Comparison of ENCODE assay signal across 10 mouse cellular contexts in the genomic region with DNA sequence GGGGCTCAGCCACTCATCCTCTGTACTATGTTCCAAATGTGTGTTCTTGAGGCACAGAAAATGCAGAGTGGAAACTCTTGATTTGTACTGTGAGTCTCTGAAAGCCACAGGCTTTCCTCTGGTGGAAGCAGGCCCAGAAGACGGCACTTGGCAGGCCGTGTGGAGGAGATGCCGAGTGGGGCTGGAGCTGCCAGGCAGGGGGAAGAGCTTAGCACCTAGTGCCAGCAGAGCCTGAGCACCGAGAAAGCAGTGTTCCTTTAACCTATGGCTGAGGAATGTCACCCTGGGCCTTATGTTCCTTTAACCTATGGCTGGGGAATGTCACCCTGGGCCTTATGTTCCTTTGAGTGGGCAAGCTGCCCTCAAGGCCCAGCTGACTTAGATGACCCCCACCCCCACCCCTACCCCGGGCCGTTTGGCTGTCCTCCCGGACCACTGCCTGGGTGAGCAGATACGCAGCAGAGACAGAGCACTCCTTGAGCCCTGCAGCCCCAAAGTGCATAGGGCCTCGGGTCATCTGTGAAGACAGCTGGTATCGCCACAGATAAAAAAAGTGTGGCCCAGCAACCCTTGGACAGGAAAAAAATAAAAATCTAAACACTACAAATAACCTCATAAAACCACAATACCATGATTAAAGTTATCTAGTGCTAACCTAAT. TPM values are rescaled to one million over a fixed set of nuclear protein-coding genes. Genes with fewer than 3 reads are reported as not detected.
DNase-seq lines count a peak whose midpoint lies in the region; ATAC-seq and TF ChIP-seq lines count a peak whose summit lies in the region.
"Had no signal": no experiment of that assay in that cellular context is flagged by ENCODE, and none has a peak within 500 bp of the region (broad histone marks: within the 10 kb centered on the region; RNA-seq: fewer than 3 reads in every experiment).

No protein-coding gene starts in this region.

- peaks cover 59% of the 10 kb centered on the region for H3K4me1 ChIP-seq in limb, embryonic 15.5 days
- H3K4me1 ChIP-seq in limb, embryonic 10.5 days = peaks cover 50% of the 10 kb centered on the region
- peaks cover 75% of the 10 kb centered on the region for H3K4me1 ChIP-seq in embryonic facial prominence, embryonic 15.5 days
- peaks cover 24% of the 10 kb centered on the region for H3K4me1 ChIP-seq in hindbrain, embryonic 16.5 days (ENCODE audit: control insufficient read depth, insufficient read depth, low read depth, low read length)
- H3K4me1 ChIP-seq in kidney, adult 2 months (ENCODE audit: control insufficient read depth, insufficient read depth, low read length) = peaks cover 9% of the 10 kb centered on the region
- H3K4me1 ChIP-seq in kidney, embryonic 14.5 days (ENCODE audit: control insufficient read depth, insufficient read depth, low read length) = peaks cover 29% of the 10 kb centered on the region

- TF ChIP-seq CTCF in kidney, adult 2 months (conservative IDR thresholded peaks at IDR 0.05; ENCODE audit: insufficient read depth, insufficient read length, low read depth, low read length) = no peak

- H3K27ac ChIP-seq in limb, embryonic 15.5 days = peak overlapping the region; percentile 73
- no peak overlapping the region for H3K27ac ChIP-seq in limb, embryonic 10.5 days
- peak overlapping the region; percentile 85 for H3K27ac ChIP-seq in embryonic facial prominence, embryonic 15.5 days (replicated peaks)
- H3K27ac ChIP-seq in hindbrain, embryonic 16.5 days (ENCODE audit: low read depth, low read length) = peak overlapping the region; percentile 46; the same call in 1 of the 2 replicates
- H3K27ac ChIP-seq in kidney, adult 2 months (ENCODE audit: insufficient read depth, low read depth, low read length) = no peak overlapping the region
- no peak overlapping the region for H3K27ac ChIP-seq in kidney, embryonic 14.5 days (ENCODE audit: low read depth, low read length)
- H3K27ac ChIP-seq: limb, embryonic 13.5 days; midbrain, embryonic 10.5 days had no signal

- no peaks in the 10 kb centered on the region for H3K27me3 ChIP-seq in limb, embryonic 15.5 days
- peaks cover 12% of the 10 kb centered on the region for H3K27me3 ChIP-seq in limb, embryonic 10.5 days (ENCODE audit: low read depth, poor library complexity, severe bottlenecking)
- no peaks in the 10 kb centered on the region for H3K27me3 ChIP-seq in embryonic facial prominence, embryonic 15.5 days
- no peaks in the 10 kb centered on the region for H3K27me3 ChIP-seq in hindbrain, embryonic 16.5 days (replicated peaks; ENCODE audit: control insufficient read depth, insufficient read depth, low read length)
- H3K27me3 ChIP-seq in kidney, adult 2 months (replicated peaks; ENCODE audit: control insufficient read depth, insufficient read depth, low read length) = no peaks in the 10 kb centered on the region
- no peaks in the 10 kb centered on the region for H3K27me3 ChIP-seq in kidney, embryonic 14.5 days (ENCODE audit: control insufficient read depth, insufficient read depth, low read length)
- H3K27me3 ChIP-seq: limb, embryonic 13.5 days had no signal

- WGBS in limb, embryonic 15.5 days = 41% methylated on average over 10 of the region's 10 CpGs
- 44% methylated on average over 10 of the region's 10 CpGs for WGBS in limb, embryonic 10.5 days
- WGBS in embryonic facial prominence, embryonic 15.5 days = 37% methylated on average over 10 of the region's 10 CpGs
- 41% methylated on average over 10 of the region's 10 CpGs for WGBS in hindbrain, embryonic 16.5 days
- 61% methylated on average over 10 of the region's 10 CpGs for WGBS in kidney, adult 2 months
- 42% methylated on average over 10 of the region's 10 CpGs for WGBS in kidney, embryonic 14.5 days

- ATAC-seq in limb, embryonic 15.5 days (ENCODE audit: insufficient number of reproducible peaks, low FRiP score, low TSS enrichment, low read depth) = no peak
- 0 out of 2 replicates have a peak, but pooled peaks have one; percentile 21 for ATAC-seq in embryonic facial prominence, embryonic 15.5 days (ENCODE audit: insufficient number of reproducible peaks, low FRiP score, low TSS enrichment, low read depth)
- ATAC-seq in hindbrain, embryonic 16.5 days = no peak
- ATAC-seq in kidney, embryonic 14.5 days (ENCODE audit: low FRiP score, low TSS enrichment) = no peak

- no peak overlapping the region for H3K4me3 ChIP-seq in limb, embryonic 15.5 days
- no peak overlapping the region for H3K4me3 ChIP-seq in limb, embryonic 10.5 days
- no peak overlapping the region for H3K4me3 ChIP-seq in embryonic facial prominence, embryonic 15.5 days (replicated peaks)
- H3K4me3 ChIP-seq in hindbrain, embryonic 16.5 days (ENCODE audit: low read length) = no peak overlapping the region
- H3K4me3 ChIP-seq in kidney, adult 2 months (ENCODE audit: insufficient read depth, low read depth, low read length) = no peak overlapping the region
- H3K4me3 ChIP-seq in kidney, embryonic 14.5 days (ENCODE audit: low read length) = no peak overlapping the region
- H3K4me3 ChIP-seq: limb, embryonic 13.5 days; midbrain, embryonic 10.5 days had no signal

- DNase-seq in adrenal gland, postnatal 10 days = peak; percentile 58
- DNase-seq in adrenal gland, adult 8-10 months = no peak
- DNase-seq in limb, embryonic 10.5 days (ENCODE audit: low spot score) = no peak
- no peak for DNase-seq in kidney, adult 2 months

- no peak overlapping the region for H3K9ac ChIP-seq in limb, embryonic 15.5 days
- no peak overlapping the region for H3K9ac ChIP-seq in embryonic facial prominence, embryonic 15.5 days
- no peak overlapping the region for H3K9ac ChIP-seq in hindbrain, embryonic 16.5 days (ENCODE audit: low read depth, low read length)
- no peak overlapping the region for H3K9ac ChIP-seq in kidney, embryonic 14.5 days (ENCODE audit: low read depth, low read length)
- H3K9ac ChIP-seq: limb, embryonic 13.5 days had no signal

- no peak for TF ChIP-seq POLR2A in kidney, adult 2 months (IDR thresholded peaks at IDR 0.05; ENCODE audit: low read depth, low read length)

- no peaks in the 10 kb centered on the region for H3K9me3 ChIP-seq in limb, embryonic 15.5 days
- no peaks in the 10 kb centered on the region for H3K9me3 ChIP-seq in limb, embryonic 10.5 days (replicated peaks)
- H3K9me3 ChIP-seq in embryonic facial prominence, embryonic 15.5 days (replicated peaks) = no peaks in the 10 kb centered on the region
- H3K9me3 ChIP-seq in hindbrain, embryonic 16.5 days (ENCODE audit: control insufficient read depth, low read length) = no peaks in the 10 kb centered on the region
- no peaks in the 10 kb centered on the region for H3K9me3 ChIP-seq in kidney, embryonic 14.5 days (ENCODE audit: control insufficient read depth, low read length)
- H3K9me3 ChIP-seq: limb, embryonic 13.5 days; midbrain, embryonic 10.5 days had no signal

- H3K4me2 ChIP-seq in limb, embryonic 15.5 days = no peak overlapping the region
- H3K4me2 ChIP-seq in embryonic facial prominence, embryonic 15.5 days (replicated peaks) = no peak overlapping the region
- H3K4me2 ChIP-seq in hindbrain, embryonic 16.5 days (ENCODE audit: low read length) = no peak overlapping the region
- H3K4me2 ChIP-seq in kidney, embryonic 14.5 days (replicated peaks; ENCODE audit: low read depth, low read length) = no peak overlapping the region
- H3K4me2 ChIP-seq: limb, embryonic 13.5 days had no signal

- H3K36me3 ChIP-seq in limb, embryonic 15.5 days = no peaks in the 10 kb centered on the region; the same call in 1 of the 2 replicates
- no peaks in the 10 kb centered on the region for H3K36me3 ChIP-seq in limb, embryonic 10.5 days
- H3K36me3 ChIP-seq in embryonic facial prominence, embryonic 15.5 days = no peaks in the 10 kb centered on the region
- H3K36me3 ChIP-seq in hindbrain, embryonic 16.5 days (ENCODE audit: control insufficient read depth, insufficient read depth, low read length) = peaks cover 2% of the 10 kb centered on the region
- H3K36me3 ChIP-seq in kidney, adult 2 months (ENCODE audit: control insufficient read depth, insufficient read depth, low read length) = no peaks in the 10 kb centered on the region
- H3K36me3 ChIP-seq in kidney, embryonic 14.5 days (ENCODE audit: control insufficient read depth, insufficient read depth, low read length) = no peaks in the 10 kb centered on the region; the same call in 1 of the 2 replicates
- H3K36me3 ChIP-seq: limb, embryonic 13.5 days had no signal

RNA-seq across cellular contexts. Expression of gene Gpr153, which starts 7.7 kb away (rescaled TPM):
- 10 to 100 TPM; 11.2 to 11.8 TPM for total RNA-seq in adrenal gland, postnatal 10 days (2021)
- total RNA-seq in adrenal gland, adult 8-10 months (2022) = 1 to 10 TPM; 4.8 to 7.0 (median 5.4) TPM
- 18.9 and 21.9 TPM in 2 replicates for polyA plus RNA-seq in limb, embryonic 15.5 days (2015; fragmentation: Nextera tagmentation; extraction: Ambion mirVana)
- polyA plus RNA-seq in limb, embryonic 10.5 days (2016; fragmentation: Nextera tagmentation; extraction: Ambion mirVana) = 1.4 and 3.0 TPM in 2 replicates
- 29.0 and 35.7 TPM in 2 replicates for polyA plus RNA-seq in embryonic facial prominence, embryonic 15.5 days (2015; fragmentation: Nextera tagmentation; extraction: Ambion mirVana)
- polyA plus RNA-seq in hindbrain, embryonic 16.5 days (2015; fragmentation: Nextera tagmentation; extraction: Ambion mirVana) = 15.5 and 16.4 TPM in 2 replicates
- 6.9 and 9.5 TPM in 2 replicates for polyA plus RNA-seq in kidney, adult 2 months (2012; rRNA removed)
- 7.5 and 9.1 TPM in 2 replicates for polyA plus RNA-seq in kidney, embryonic 14.5 days (2014; fragmentation: Nextera tagmentation; extraction: Ambion mirVana)

RNA-seq across cellular contexts. Expression of gene Hes3, which starts 25.1 kb away (rescaled TPM):
- total RNA-seq in adrenal gland, postnatal 10 days (2021) = not detected
- total RNA-seq in adrenal gland, adult 8-10 months (2022) = not detected
- polyA plus RNA-seq in limb, embryonic 15.5 days (2015; fragmentation: Nextera tagmentation; extraction: Ambion mirVana) = not detected in 2 replicates
- polyA plus RNA-seq in limb, embryonic 10.5 days (2016; fragmentation: Nextera tagmentation; extraction: Ambion mirVana) = not detected in 2 replicates
- not detected in 2 replicates for polyA plus RNA-seq in embryonic facial prominence, embryonic 15.5 days (2015; fragmentation: Nextera tagmentation; extraction: Ambion mirVana)
- 0.11 and 0.50 TPM in 2 replicates for polyA plus RNA-seq in hindbrain, embryonic 16.5 days (2015; fragmentation: Nextera tagmentation; extraction: Ambion mirVana)
- not detected in 2 replicates for polyA plus RNA-seq in kidney, adult 2 months (2012; rRNA removed)
- polyA plus RNA-seq in kidney, embryonic 14.5 days (2014; fragmentation: Nextera tagmentation; extraction: Ambion mirVana) = not detected in 2 replicates
- polyA plus RNA-seq: limb, embryonic 13.5 days had no signal

RNA-seq across cellular contexts. Expression of gene Icmt, which starts 30.7 kb away (rescaled TPM):
- 10 to 100 TPM; 30.4 to 31.6 TPM for total RNA-seq in adrenal gland, postnatal 10 days (2021)
- total RNA-seq in adrenal gland, adult 8-10 months (2022) = 10 to 100 TPM; 54.1 to 66.7 (median 59.6) TPM
- polyA plus RNA-seq in limb, embryonic 15.5 days (2015; fragmentation: Nextera tagmentation; extraction: Ambion mirVana) = 26.4 and 26.5 TPM in 2 replicates
- polyA plus RNA-seq in limb, embryonic 10.5 days (2016; fragmentation: Nextera tagmentation; extraction: Ambion mirVana) = 31.4 and 33.9 TPM in 2 replicates
- 23.5 and 26.7 TPM in 2 replicates for polyA plus RNA-seq in embryonic facial prominence, embryonic 15.5 days (2015; fragmentation: Nextera tagmentation; extraction: Ambion mirVana)
- 17.2 and 22.2 TPM in 2 replicates for polyA plus RNA-seq in hindbrain, embryonic 16.5 days (2015; fragmentation: Nextera tagmentation; extraction: Ambion mirVana)
- polyA plus RNA-seq in kidney, adult 2 months (2012; rRNA removed) = 31.2 and 32.5 TPM in 2 replicates
- 14.7 and 28.1 TPM in 2 replicates for polyA plus RNA-seq in kidney, embryonic 14.5 days (2014; fragmentation: Nextera tagmentation; extraction: Ambion mirVana)

RNA-seq across cellular contexts. Expression of gene Rnf207, which starts 52.4 kb away (rescaled TPM):
- under 1 TPM in 1 of 2 experiments, not detected in 1; 0.70 TPM for total RNA-seq in adrenal gland, postnatal 10 days (2021)
- total RNA-seq in adrenal gland, adult 8-10 months (2022) = 1 to 10 TPM in 2 of 4 experiments, under 1 TPM in 2; 0.23 to 2.2 (median 1.0) TPM
- 0.29 and 0.31 TPM in 2 replicates for polyA plus RNA-seq in limb, embryonic 15.5 days (2015; fragmentation: Nextera tagmentation; extraction: Ambion mirVana)
- polyA plus RNA-seq in limb, embryonic 10.5 days (2016; fragmentation: Nextera tagmentation; extraction: Ambion mirVana) = 0.70 and 1.1 TPM in 2 replicates
- 0.23 and 0.72 TPM in 2 replicates for polyA plus RNA-seq in embryonic facial prominence, embryonic 15.5 days (2015; fragmentation: Nextera tagmentation; extraction: Ambion mirVana)
- polyA plus RNA-seq in hindbrain, embryonic 16.5 days (2015; fragmentation: Nextera tagmentation; extraction: Ambion mirVana) = 9.0 and 10.6 TPM in 2 replicates
- 0.19 and 0.67 TPM in 2 replicates for polyA plus RNA-seq in kidney, adult 2 months (2012; rRNA removed)
- 1.1 TPM in 2 replicates for polyA plus RNA-seq in kidney, embryonic 14.5 days (2014; fragmentation: Nextera tagmentation; extraction: Ambion mirVana)

RNA-seq across cellular contexts. Expression of gene Rpl22, which starts 59.2 kb away (rescaled TPM):
- total RNA-seq in adrenal gland, postnatal 10 days (2021) = 100 to 1,000 TPM; 484 to 487 TPM
- 100 to 1,000 TPM; 415 to 500 (median 453) TPM for total RNA-seq in adrenal gland, adult 8-10 months (2022)
- polyA plus RNA-seq in limb, embryonic 15.5 days (2015; fragmentation: Nextera tagmentation; extraction: Ambion mirVana) = 286 and 375 TPM in 2 replicates
- 352 and 417 TPM in 2 replicates for polyA plus RNA-seq in limb, embryonic 10.5 days (2016; fragmentation: Nextera tagmentation; extraction: Ambion mirVana)
- polyA plus RNA-seq in embryonic facial prominence, embryonic 15.5 days (2015; fragmentation: Nextera tagmentation; extraction: Ambion mirVana) = 342 and 365 TPM in 2 replicates
- 125 and 138 TPM in 2 replicates for polyA plus RNA-seq in hindbrain, embryonic 16.5 days (2015; fragmentation: Nextera tagmentation; extraction: Ambion mirVana)
- 45.4 and 90.1 TPM in 2 replicates for polyA plus RNA-seq in kidney, adult 2 months (2012; rRNA removed)
- 475 and 692 TPM in 2 replicates for polyA plus RNA-seq in kidney, embryonic 14.5 days (2014; fragmentation: Nextera tagmentation; extraction: Ambion mirVana)

Comparison
In these comparisons a context has a peak if more than half of its experiments do, and no peak if none do; other contexts are left out.
1. H3K27ac ChIP-seq: peak in limb, embryonic 15.5 days (single experiment), embryonic facial prominence, embryonic 15.5 days (single experiment) and hindbrain, embryonic 16.5 days (single experiment); none in limb, embryonic 10.5 days (single experiment), kidney, adult 2 months (single experiment) and kidney, embryonic 14.5 days (single experiment).